Comparison of ENCODE assay signal across 12 mouse cellular contexts in the genomic region with DNA sequence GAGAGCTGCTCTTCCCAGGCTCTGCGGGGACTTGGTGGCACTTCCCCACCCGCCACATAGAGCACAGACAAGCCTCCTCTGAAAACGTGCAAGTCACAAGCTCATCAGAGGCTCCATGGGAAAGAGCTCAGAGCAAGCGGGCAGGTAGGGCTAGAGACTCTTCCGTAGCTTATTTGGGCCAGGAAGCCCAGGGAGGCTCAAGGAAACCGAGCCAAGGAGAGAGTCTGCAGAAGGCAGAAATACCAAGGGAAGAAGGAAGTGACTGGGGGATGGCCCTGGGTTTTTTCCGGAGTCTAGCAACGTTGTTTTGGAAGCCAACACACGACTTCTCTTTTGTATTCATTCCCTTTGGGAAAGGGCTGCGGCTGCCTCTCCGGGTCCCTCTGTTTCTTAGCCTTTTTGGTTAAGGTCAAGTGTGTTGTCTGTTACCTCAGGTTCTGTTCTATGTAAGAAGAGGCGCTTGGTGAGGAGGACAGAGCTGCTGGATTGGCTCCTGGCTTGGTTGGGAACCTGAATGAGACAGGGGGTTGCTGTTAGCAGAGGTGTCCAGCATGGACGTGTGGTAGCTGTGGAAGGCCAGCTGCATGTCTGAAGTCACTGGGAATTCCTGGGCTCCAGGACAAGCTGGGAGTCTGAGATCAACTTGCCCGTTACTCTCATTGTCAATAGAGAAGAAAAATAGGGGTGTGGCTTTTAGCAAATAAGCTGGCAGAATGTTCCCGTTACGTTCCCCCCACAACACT.
DNase-seq lines count a peak whose midpoint lies in the region; ATAC-seq and TF ChIP-seq lines count a peak whose summit lies in the region.
"Had no signal": no experiment of that assay in that cellular context is flagged by ENCODE, and none has a peak within 500 bp of the region (broad histone marks: within the 10 kb centered on the region; RNA-seq: fewer than 3 reads in every experiment).

No protein-coding gene starts in this region.

- TF ChIP-seq CTCF in hindbrain, postnatal 0 days (IDR thresholded peaks at IDR 0.05; ENCODE audit: low read depth), result no peak

- H3K4me2 ChIP-seq in lung, embryonic 16.5 days (ENCODE audit: low read depth, low read length), result no peak overlapping the region
- no peak overlapping the region for H3K4me2 ChIP-seq in heart, embryonic 12.5 days
- no peak overlapping the region for H3K4me2 ChIP-seq in hindbrain, postnatal 0 days (ENCODE audit: low read depth, low read length)
- H3K4me2 ChIP-seq in limb, embryonic 14.5 days (replicated peaks; ENCODE audit: low read depth, low read length, severe bottlenecking), result no peak overlapping the region

- WGBS in lung, embryonic 16.5 days, result 62% methylated on average over 16 of the region's 16 CpGs
- WGBS in heart, embryonic 12.5 days, result 68% methylated on average over 16 of the region's 16 CpGs
- WGBS in hindbrain, postnatal 0 days, result 73% methylated on average over 16 of the region's 16 CpGs
- 81% methylated on average over 16 of the region's 16 CpGs for WGBS in limb, embryonic 14.5 days

- H3K4me3 ChIP-seq in lung, embryonic 16.5 days (ENCODE audit: low read length), result no peak overlapping the region
- no peak overlapping the region for H3K4me3 ChIP-seq in heart, embryonic 12.5 days
- H3K4me3 ChIP-seq in hindbrain, postnatal 0 days (ENCODE audit: low read length), result no peak overlapping the region
- no peak overlapping the region for H3K4me3 ChIP-seq in limb, embryonic 14.5 days (replicated peaks; ENCODE audit: low read length)

- H3K9me3 ChIP-seq in lung, embryonic 16.5 days (ENCODE audit: control insufficient read depth, low read length), result no peaks in the 10 kb centered on the region
- H3K9me3 ChIP-seq in heart, embryonic 12.5 days (replicated peaks), result no peaks in the 10 kb centered on the region
- H3K9me3 ChIP-seq in hindbrain, postnatal 0 days (ENCODE audit: low read length), result no peaks in the 10 kb centered on the region
- no peaks in the 10 kb centered on the region for H3K9me3 ChIP-seq in limb, embryonic 14.5 days (ENCODE audit: control insufficient read depth, low read length)

- no peaks in the 10 kb centered on the region for H3K27me3 ChIP-seq in lung, embryonic 16.5 days (ENCODE audit: control insufficient read depth, insufficient read depth, low read depth, low read length)
- no peaks in the 10 kb centered on the region for H3K27me3 ChIP-seq in heart, embryonic 12.5 days (replicated peaks)
- no peaks in the 10 kb centered on the region for H3K27me3 ChIP-seq in hindbrain, postnatal 0 days (ENCODE audit: insufficient read depth, low read length)
- H3K27me3 ChIP-seq in limb, embryonic 14.5 days (ENCODE audit: control insufficient read depth, insufficient read depth, low read length), result 0 out of 2 replicates have a peak, but pooled peaks cover 3% of the 10 kb centered on the region

- H3K36me3 ChIP-seq in lung, embryonic 16.5 days (ENCODE audit: control insufficient read depth, insufficient read depth, low read length), result no peaks in the 10 kb centered on the region
- no peaks in the 10 kb centered on the region for H3K36me3 ChIP-seq in heart, embryonic 12.5 days
- no peaks in the 10 kb centered on the region for H3K36me3 ChIP-seq in hindbrain, postnatal 0 days (ENCODE audit: insufficient read depth, low read length)
- no peaks in the 10 kb centered on the region for H3K36me3 ChIP-seq in limb, embryonic 14.5 days (ENCODE audit: control insufficient read depth, insufficient read depth, low read length)
- H3K36me3 ChIP-seq: G1E had no signal

- no peak for TF ChIP-seq POLR2A in limb, embryonic 14.5 days (IDR thresholded peaks at IDR 0.05; ENCODE audit: borderline replicate concordance, extremely low read depth, insufficient read depth, insufficient read length)

- no peaks in the 10 kb centered on the region; the same call in 1 of the 2 replicates for H3K4me1 ChIP-seq in lung, embryonic 16.5 days (replicated peaks; ENCODE audit: control insufficient read depth, insufficient read depth, low read length)
- H3K4me1 ChIP-seq in heart, embryonic 12.5 days (replicated peaks), result peaks cover 62% of the 10 kb centered on the region
- H3K4me1 ChIP-seq in hindbrain, postnatal 0 days (ENCODE audit: insufficient read depth, low read length), result peaks cover 4% of the 10 kb centered on the region; the same call in 1 of the 2 replicates
- peaks cover 6% of the 10 kb centered on the region; the same call in 1 of the 2 replicates for H3K4me1 ChIP-seq in limb, embryonic 14.5 days (ENCODE audit: control insufficient read depth, insufficient read depth, low read length)

- H3K9ac ChIP-seq in lung, embryonic 16.5 days (ENCODE audit: low read length), result no peak overlapping the region
- H3K9ac ChIP-seq in heart, embryonic 12.5 days, result no peak overlapping the region
- no peak overlapping the region for H3K9ac ChIP-seq in hindbrain, postnatal 0 days (replicated peaks; ENCODE audit: low read length)
- H3K9ac ChIP-seq in limb, embryonic 14.5 days (ENCODE audit: low read depth, low read length, severe bottlenecking), result no peak overlapping the region

- DNase-seq in lung, postnatal 10 days, result no peak
- no peak for DNase-seq in hindbrain, postnatal 0 days (ENCODE audit: low spot score)
- no peak for DNase-seq in limb, embryonic 14.5 days (ENCODE audit: low spot score)
- DNase-seq in thymus, postnatal 25 days, result no peak
- no peak for DNase-seq in gastrocnemius, postnatal 36 days
- DNase-seq: adrenal gland, adult 8-10 months; cerebellum, postnatal 10 days; lung, adult 2 months; right cerebral cortex, postnatal 4 days had no signal

- intact Hi-C loops in gastrocnemius, postnatal 36 days (cut with DNase I), result no loop called here

- ATAC-seq in lung, embryonic 16.5 days (ENCODE audit: low read depth), result no peak
- ATAC-seq in heart, embryonic 12.5 days (ENCODE audit: insufficient number of reproducible peaks, low FRiP score), result no peak
- no peak for ATAC-seq in hindbrain, postnatal 0 days
- ATAC-seq in limb, embryonic 14.5 days (ENCODE audit: low FRiP score, low read depth), result no peak

- H3K27ac ChIP-seq in lung, embryonic 16.5 days (ENCODE audit: low read length), result peak overlapping the region; percentile 67
- peak overlapping the region; percentile 22 for H3K27ac ChIP-seq in heart, embryonic 12.5 days (ENCODE audit: poor library complexity, severe bottlenecking)
- 0 out of 2 replicates have a peak overlapping the region, but pooled peaks have one; percentile 42 for H3K27ac ChIP-seq in hindbrain, postnatal 0 days
- H3K27ac ChIP-seq in limb, embryonic 14.5 days (replicated peaks; ENCODE audit: low read depth, low read length), result 0 out of 2 replicates have a peak overlapping the region, but pooled peaks have one; percentile 5

Comparison
In these comparisons a context has a peak if more than half of its experiments do, and no peak if none do; other contexts are left out.
1. H3K27ac ChIP-seq: peak in every context shown above with its lines; median percentile 67 in lung, embryonic 16.5 days; 42 in hindbrain, postnatal 0 days; 22 in heart, embryonic 12.5 days; 5 in limb, embryonic 14.5 days.